Mouse (Mus musculus): ENCODE measurements around the gene Il11ra1. TPM values are rescaled to one million over a fixed set of nuclear protein-coding genes. Genes with fewer than 3 reads are reported as not detected.
"Not testable (repeated sequence)": the region's sequence is repeated elsewhere in the genome, so short reads cannot be mapped to it uniquely, and the experiment has no call there.

Il11ra1 gene
- total RNA-seq, 2 experiments from 2014 or later = 74.2 to 87.4 TPM

DNA sequence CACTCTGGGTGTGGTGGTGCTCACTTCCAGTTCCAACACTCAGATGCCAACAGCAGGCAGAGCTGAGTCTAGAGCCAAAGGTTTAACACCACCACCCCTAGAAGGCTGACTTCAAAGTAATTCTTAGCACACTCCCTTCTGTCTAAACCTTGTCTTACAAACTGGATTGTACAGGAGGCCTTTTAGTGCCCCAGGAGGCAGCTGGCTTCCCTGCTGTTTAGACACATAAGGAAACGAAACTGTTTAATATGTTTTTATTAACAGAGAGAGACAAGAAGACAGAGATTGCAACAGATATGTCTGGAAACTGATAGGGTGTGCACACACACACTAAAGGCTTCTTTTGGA lies 38.4 kb downstream of the Il11ra1 start:
- intact Hi-C loops (cut with DNase I) = no loop called here
- no peak for DNase-seq (ENCODE audit: low spot score)

DNA sequence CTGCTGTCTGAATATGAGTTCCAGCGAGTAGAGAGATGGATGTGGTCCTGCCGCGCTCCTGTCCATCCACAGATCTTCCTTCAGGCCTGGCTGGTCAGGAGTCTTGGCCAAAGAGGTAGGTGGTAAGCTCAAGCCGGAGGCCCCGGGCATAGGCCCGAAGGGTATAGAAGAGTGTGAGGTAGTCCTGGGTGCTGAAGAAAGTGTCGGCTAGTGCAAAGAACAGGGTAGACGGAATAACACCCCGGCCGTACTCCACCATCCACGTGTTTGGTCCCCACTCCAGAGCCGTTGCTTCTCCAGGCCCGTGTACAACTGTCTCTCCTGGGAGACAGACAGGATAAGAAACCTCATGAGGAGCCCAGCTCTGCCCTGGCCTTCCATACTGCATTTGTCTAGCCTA lies 39.5 kb downstream of the Il11ra1 start:
- intact Hi-C loops (cut with DNase I) = no loop called here
- no peak for DNase-seq (ENCODE audit: low spot score)

DNA sequence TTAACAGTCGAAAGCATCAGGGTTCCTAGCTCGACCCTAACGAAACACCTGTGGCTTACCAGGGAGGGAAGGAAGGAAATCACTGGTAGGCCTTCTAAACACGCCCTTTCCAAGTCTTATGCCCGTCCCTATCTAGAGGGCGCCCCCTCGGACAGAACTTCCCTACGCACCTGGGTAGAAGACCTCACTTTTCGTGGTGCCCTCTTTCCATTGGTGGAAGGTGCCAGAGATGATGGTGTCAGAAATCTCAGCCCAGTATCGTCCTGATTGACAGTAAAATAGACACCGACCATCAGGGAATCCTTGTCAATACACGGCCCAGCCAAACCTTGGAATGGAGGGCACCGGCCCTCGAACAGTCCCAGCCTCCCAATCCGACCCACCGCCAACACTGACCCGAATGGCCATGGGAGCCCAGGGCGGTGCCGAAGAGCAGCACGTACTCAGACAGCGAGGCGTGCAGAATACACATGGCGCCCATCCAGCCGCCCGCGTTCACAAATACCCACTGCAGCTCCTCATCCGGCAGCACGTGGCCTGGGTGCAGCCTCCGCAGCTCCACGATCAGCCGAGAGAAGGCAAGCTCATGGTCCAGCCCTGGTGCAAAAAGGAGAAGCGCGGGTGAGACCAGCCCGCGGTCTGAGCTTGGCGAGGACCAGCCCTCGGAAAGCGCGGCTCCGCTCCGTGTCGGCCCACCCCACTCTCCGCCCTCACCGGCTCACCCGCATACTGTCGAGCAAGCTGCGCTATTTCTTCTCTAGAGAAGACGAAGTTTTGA lies 40.8 kb downstream of the Il11ra1 start:
- no peak for DNase-seq (ENCODE audit: low spot score)
- intact Hi-C loops (cut with DNase I) = no loop called here

DNA sequence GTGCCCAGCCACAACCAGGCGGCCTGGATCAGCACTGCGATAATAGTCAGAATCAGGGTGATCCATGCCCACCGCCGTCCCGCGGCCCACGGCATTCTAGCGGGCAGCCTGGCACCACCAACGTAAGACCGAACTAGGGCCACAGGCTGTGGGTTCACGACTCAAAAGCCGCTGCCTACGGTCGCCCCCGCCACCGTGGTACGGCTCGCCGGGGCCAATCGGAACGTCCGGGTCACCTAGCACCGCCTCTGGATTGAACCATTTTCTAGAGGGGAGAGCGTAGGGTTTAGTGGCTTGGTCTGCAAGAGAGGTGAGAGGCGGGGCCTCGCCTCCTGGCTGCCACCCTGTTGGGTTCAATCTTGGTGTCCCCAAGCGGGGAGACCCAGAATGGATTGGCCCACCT lies 41.4 kb downstream of the Il11ra1 start:
- intact Hi-C loops (cut with DNase I) = no loop called here
- DNase-seq (ENCODE audit: low spot score) = peak; percentile 88

DNA sequence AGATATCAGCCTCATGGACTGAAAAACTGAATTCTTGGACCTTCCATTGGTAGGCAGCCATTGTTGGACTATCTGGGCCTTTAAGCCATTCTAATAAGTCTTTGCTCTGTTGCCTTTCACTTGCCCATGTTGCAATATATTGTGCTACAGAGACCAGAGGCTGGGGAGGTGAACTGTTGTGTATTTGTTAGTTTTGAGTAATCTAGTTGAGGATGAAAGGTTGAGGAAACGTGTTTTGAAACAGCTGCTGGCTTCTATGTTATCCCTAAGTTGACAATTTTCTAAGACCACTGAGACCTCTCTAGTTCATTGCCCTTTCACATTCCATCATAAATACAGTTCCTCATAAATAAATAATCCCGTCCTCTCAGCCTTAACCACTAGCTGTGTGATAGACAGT lies 44.3 kb downstream of the Il11ra1 start:
- no peak for DNase-seq (ENCODE audit: low spot score)
- intact Hi-C loops (cut with DNase I) = no loop called here

DNA sequence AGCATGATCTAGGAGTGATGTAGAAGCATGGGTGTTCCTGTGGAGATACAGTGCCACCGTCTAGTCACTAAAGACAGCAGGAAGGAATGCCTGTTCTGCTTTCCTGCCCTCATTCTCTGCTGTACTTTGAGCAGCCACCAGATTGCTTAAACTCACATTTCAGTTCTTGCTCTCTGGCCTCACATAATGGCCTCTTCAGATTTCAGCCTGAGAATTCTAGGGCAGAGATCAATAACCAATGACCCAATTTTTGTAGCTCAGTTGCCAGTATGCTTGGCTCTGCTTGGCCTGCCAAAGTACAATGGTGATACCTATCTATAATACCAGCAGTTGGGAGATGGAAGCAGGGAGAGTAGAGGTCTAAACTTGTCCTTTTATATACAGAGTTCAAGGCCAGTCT lies 45.2 kb downstream of the Il11ra1 start:
- no peak for DNase-seq (ENCODE audit: low spot score)
- intact Hi-C loops (cut with DNase I) = no loop called here

DNA sequence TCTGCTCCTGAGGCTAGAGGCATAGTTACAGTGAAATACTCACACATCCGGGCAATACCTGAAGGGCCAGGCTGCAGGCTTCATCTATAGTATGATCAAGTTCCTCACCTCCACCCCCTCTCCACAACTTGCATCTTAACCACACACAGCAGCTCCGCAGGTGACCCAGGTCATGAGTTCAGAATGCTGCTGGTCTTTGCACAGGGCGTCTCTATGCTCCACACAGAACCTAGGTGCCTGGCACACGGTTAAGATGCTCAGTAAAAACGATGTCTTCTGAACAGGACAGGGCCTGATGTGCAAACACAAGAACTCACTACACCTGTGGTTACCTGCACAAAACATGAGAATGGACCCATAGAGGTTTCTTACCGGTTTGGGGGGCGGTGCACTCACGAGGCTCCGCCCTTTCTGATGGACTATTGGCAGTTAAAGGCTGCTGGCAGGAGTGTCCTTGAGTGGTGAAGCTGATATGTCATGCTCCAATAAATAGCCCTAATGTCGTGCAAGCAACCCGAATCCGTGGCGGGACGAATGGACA lies 55.1 kb downstream of the Il11ra1 start, which contains the start of gene Galt:
Gene Galt, plus strand, starts transcription at position 432 of the 541 bp plus-strand sequence.
- no peak for DNase-seq (ENCODE audit: low spot score)
- intact Hi-C loops (cut with DNase I) = no loop called here

DNA sequence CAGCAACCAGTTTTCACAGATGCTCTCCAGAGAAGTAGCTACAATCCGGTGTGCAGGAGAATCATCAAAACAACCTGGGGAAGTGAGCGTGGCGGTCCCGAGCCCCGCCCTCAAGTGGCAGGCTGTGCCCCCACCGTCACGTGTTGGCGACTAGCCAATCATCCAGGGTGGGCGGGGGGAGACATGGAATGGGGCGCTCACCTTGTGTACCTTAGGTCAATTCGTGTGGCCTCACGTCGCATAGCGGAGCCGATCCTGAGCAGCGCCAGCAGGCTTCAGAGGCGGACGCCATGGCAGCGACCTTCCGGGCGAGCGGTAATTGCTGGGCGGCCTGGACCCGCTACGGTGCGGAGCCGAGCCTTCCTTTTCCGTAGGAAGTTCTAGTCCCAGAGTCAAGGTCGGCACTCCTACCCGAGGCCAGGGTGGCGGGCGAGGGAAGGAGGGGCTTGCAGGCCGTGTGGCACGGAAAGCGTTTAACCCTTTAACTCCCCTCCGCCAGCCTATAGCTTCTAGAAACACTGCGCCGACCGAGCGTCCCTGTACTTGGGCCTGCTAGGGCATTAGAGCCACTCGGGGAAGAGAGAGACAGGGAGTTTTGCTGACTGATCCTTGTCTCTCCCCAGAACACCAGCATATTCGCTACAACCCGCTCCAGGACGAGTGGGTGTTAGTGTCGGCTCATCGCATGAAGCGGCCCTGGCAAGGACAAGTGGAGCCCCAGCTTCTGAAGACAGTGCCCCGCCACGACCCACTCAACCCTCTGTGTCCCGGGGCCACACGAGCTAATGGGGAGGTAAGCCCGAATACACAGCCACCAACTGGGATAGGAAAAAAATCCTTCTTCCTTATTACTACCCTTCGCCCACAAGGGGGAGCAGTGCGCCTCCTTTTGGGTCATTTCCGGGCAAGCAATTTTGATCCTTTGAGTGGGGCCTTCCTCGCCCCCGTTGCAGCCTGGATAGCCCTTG lies 55.8 kb downstream of the Il11ra1 start, which contains the start of gene Sigmar1:
Gene Sigmar1, minus strand, starts transcription at position 820 of the 968 bp plus-strand sequence.
- intact Hi-C loops (cut with DNase I) = loop anchor here (2.0 kb wide), 1 partner anchor 17 kb away; no protein-coding TSS in a partner anchor

DNA sequence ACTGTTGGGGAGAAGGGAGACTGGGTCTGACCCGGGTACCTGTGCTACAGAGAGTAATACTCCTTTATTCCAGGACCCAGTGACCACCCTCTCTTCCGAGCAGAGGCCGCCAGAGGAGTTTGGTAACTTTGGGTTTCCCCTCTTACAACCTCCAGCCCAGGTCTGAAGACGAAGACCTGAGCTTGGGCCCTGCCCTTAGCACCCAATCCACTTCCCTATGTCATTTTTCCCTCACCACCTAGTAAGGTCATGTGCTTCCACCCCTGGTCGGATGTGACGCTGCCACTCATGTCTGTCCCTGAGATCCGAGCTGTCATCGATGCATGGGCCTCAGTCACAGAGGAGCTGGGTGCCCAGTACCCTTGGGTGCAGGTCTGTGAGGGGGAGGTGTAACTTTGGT lies 56.7 kb downstream of the Il11ra1 start:
- DNase-seq (ENCODE audit: low spot score) = no peak
- intact Hi-C loops (cut with DNase I) = loop anchor here (2.0 kb wide), 1 partner anchor 16 kb away; no protein-coding TSS in a partner anchor

More for the DNA sequence above, 55.8 kb downstream of the Il11ra1 start, which contains the start of gene Sigmar1:
- DNase-seq (ENCODE audit: low spot score) = peak; percentile 74

DNA sequence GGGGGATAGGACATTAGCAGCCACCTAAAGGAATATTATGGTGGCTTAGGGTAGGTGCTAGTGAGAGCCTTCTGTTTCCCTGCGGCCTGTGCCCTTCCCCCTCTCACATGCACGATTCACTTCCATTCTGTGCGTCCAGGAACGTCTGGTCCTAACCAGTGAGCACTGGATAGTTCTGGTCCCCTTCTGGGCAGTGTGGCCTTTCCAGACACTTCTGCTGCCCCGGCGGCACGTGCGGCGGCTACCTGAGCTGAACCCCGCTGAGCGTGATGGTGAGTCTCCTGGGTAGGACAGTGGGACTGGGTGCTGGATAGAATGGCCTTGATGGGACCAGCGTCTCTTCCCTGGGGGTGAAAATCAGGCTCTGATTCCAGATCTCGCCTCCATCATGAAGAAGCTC lies 57.5 kb downstream of the Il11ra1 start:
- intact Hi-C loops (cut with DNase I) = loop anchor here (2.0 kb wide), 1 partner anchor 15 kb away; no protein-coding TSS in a partner anchor
- DNase-seq (ENCODE audit: low spot score) = no peak

DNA sequence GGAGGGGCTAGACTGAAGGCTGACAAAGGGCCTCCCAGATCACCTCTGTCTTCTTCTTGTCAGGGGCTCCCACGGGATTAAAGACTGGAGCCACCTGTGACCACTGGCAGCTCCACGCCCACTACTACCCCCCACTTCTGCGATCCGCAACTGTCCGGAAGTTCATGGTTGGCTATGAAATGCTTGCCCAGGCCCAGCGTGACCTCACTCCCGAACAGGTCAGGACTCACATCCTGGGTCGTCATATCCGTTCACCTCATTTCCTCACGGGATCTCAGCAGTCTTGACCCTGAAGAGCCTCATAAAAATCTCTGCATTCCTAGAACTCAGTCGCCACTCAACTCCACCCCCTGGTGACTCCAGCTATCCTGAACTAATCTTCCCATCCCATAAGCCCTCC lies 58.2 kb downstream of the Il11ra1 start:
- DNase-seq (ENCODE audit: low spot score) = no peak
- intact Hi-C loops (cut with DNase I) = no loop called here

DNA sequence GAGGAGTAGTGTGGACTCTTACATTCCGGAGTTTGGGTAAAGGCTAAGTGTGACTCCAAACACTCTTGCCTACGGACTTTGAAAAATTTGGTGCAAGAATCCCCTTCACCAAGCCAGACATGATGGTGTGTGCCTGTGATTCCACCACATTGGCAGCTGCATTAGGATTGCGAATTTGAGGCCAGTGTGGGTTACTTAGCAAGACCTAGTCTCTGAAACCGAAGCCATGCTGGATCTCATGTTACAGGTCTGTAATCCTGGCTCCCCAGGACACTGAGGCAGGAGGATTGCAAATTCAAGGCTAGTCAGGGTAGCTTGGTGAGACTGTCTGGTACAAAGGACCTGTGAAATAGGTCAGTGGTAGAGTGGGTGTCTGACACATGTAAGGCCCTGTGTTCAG lies 58.9 kb downstream of the Il11ra1 start:
- DNase-seq (ENCODE audit: low spot score) = no peak
- intact Hi-C loops (cut with DNase I) = no loop called here

DNA sequence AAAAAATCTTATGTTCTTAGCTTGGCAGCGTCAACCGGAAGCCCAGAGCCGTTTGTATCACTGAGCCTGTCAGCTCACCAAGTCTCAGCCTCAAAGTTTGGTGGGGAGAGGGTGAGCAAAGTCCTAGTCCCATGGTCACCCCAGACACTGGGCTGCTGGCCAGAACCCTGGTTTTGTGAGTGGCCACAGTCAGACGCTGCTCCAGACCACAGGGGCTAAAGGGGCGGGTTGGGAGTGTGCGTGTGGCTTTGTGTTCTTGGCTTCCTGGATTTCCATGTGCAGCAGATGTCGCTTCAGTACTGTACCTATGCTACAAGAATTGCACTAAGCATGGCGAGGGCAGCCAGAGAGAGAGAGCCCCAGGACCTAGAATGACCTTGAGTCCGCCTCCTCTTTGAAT lies 59.4 kb downstream of the Il11ra1 start:
- no peak for DNase-seq (ENCODE audit: low spot score)
- intact Hi-C loops (cut with DNase I) = no loop called here

DNA sequence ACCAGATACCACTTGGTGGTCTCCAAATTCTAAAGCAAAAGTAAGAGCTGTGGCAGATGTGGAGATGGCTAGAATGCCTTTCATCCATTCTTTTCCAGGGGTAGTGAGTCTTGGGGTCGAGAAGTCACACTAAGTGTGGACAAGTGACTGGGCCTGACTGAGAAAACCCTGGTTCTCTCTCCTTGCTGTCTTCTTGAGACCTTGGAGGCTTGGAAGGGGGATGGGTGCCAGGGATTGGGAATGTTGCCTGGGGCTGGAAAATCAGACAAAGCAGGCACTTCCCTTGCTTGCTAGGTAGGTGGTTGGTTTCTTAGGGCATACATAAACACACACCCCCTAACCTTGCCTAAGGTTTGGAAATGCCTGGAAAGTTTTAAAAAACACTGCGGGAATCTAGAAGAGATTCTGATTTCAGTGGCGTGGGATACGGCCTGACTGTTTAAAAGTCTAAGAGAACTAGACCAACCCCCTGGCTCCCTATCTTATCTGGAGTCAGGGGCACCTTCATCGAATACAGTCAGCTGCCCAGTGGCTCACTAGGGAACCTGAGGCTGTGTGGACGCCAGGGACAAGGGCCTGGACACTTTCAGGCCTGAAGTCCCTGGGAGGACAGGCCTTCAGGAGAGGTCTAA lies 60.0 kb downstream of the Il11ra1 start:
- DNase-seq (ENCODE audit: low spot score) = no peak
- intact Hi-C loops (cut with DNase I) = no loop called here

DNA sequence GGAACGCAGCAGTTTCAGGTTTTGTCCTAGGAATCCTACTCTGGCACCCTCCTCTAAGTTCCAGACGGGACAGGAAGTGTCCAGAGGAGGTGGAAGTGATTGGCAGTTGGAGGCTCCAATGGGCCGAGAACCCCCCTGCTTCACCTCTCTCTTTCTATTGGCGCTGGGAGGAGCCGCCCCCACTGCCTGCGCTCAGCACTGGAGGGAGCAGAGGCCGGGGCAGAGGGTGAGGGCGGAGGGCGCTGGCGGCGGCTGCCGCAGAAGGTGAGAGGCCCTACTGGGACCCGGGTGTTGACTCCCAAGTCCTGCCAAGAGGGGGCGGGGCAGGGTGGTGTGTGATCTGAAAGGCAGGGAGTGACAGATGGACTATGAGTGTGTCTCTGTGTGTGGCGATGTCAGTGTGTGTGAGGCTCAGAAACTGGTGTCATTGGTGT lies 60.5 kb downstream of the Il11ra1 start:
- intact Hi-C loops (cut with DNase I) = no loop called here
- DNase-seq (ENCODE audit: low spot score) = peak; percentile 94

DNA sequence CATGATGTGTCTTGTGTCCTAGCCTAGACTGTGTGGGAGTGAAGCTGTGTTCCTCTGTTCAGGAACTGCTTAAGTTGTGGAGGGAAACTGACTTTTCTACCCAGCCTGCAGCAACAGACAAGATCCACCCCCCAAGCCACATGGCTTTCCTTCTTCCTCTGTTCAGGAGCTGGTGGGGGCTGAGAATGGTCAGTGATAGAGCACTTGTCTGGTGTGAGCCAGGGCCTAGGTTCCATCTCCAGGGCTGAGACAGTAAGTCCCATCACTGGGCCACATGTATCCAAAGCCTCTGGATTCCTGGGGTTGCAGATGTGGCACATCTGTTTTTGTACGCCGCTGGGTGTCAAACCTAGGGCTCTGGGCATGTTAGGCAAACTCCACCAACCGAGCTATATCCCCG lies 61.1 kb downstream of the Il11ra1 start:
- DNase-seq (ENCODE audit: low spot score) = no peak
- intact Hi-C loops (cut with DNase I) = no loop called here

DNA sequence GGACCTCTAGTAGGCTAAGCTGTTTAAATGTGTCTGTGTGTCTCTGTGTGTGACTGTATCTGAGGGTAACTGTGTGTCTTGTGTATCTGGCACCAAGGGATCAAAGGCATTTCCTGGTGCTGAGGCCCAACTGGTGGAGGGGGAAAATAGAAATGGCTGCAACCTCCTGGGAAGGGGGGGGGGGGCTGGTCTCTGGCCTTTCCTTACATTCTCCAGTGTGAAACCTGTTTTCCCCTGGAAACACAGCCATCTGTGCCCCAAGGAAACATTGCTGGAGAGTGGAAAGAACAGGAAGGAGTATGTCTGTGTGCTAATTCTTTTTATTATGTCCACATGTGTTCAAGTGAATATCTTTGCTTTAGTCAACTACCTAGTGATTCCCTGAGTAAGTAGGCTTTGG lies 61.9 kb downstream of the Il11ra1 start:
- DNase-seq (ENCODE audit: low spot score) = no peak
- intact Hi-C loops (cut with DNase I) = no loop called here

DNA sequence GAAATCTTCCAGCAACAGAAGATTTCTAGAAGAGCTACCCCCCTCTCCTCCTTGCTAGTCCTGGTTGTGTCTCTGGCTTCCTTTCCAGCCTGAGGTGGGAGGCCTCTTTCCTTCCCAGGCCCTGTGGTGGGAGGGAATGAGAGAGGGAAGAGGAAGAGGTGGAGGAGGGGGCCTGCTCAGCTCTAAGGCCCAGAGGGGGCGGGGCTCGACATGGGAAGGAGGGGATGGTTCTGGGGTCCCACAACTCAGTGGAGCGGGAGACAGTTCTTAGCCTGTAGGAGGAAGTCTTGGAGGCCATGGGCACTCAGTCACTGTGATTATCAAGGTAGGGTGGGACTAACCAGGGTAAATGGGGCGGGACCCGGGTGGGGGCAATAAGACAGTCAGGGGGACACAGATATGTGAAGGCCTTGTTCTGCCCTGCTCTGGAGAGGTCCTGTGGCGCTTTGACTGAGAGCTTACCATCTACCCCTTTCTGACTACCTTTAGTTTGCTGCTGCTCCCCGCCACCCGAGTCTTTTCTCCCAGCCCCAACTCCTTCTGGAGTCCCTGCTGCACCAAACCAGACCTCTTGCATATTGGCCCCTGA lies 62.4 kb downstream of the Il11ra1 start:
- no peak for DNase-seq (ENCODE audit: low spot score)
- intact Hi-C loops (cut with DNase I) = no loop called here

DNA sequence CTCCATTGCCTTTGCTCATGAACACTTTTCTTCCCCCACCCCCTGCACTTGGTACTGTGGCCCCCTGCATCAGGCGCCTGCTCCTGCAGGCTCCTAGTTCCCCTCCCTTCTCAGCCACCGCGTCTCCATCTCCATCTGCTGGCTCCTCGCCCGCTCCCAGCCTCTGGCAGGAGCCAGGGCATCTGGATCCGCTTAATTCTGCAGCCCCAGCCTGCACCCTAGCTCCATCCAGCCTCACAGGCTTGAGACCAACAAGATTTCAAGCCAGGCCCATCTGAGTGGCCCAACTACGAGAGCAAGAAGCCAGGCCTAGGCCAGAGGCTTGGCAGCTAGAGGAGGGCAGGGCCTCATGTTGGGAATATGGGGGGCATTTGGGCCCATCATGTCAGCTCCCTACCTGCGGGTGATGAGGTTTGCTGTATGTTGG lies 62.9 kb downstream of the Il11ra1 start:
- intact Hi-C loops (cut with DNase I) = not testable (repeated sequence)
- DNase-seq (ENCODE audit: low spot score) = peak; percentile 65
